Mouse (Mus musculus) CD4-positive helper T cell, adult 2 months (primary cell): ENCODE measurements around the gene Ptges3l.
"Not testable (repeated sequence)": the region's sequence is repeated elsewhere in the genome, so short reads cannot be mapped to it uniquely, and the experiment has no call there.

ENCODE experiments used
- DNase-seq: peaks from one replicate; pipeline ENCODE4 v3.0.0-alpha.2; 2012; ENCODE audit warnings: low read depth, missing footprints, low spot score

Ptges3l gene

DNA sequence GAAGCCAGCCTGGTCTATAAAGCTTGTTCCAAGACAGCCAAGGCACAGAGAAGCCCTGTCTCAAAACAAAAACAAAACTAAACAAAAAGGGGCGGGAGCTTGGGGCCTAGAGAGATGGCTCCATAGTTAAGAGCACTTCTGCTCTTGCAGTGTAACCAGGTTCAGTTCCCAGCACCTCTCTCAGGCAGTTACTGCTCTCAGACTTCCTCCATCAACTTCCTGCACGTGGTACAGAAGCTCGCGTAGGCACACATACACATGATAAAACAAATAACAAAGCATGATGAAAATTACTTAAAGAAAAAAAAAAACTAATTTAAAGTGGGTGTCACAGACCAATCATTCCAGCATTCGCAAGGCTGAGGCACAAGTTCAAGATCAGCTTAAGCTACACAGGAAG, 5.0 kb downstream of the Ptges3l start:
- no peak for DNase-seq

DNA sequence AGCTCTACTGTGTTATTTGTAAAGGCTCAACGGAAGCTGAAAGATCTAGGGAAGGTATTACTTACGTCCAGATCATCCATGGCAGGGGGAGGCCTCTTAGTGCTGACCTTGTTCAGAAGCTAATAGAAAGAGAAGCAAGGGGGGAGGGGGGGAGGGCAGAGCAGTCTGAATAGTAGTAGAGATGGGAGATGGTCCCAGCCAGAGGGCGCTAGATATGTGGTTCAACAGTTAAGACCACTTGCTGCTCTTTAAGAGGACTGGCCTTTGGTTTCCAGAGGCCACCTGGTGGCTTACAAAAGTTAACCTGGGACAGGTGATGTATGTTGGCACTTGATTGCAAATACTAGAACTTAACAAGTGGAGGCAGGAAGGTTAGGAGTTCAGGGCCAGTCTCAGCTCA, 5.5 kb downstream of the Ptges3l start:
- no peak for DNase-seq

DNA sequence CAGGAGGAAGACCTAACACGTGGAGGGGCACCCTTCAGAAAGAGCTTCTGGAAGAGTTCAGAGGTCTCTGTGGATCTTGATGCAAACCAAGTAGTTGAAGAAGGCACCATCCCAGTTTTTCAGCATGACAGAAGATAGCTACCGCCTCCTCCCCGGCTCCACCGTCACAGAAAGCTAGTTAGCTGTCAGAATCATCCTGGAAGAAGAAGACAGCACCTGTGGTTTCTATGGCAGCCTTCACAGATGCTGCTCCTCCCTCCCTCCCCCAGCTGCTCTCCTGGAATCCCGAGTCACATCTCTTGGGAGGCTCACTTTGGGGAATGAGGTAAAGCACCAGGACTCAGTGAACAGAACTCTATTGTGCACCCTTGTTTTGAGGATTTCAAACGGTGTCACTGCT, 6.1 kb downstream of the Ptges3l start:
- DNase-seq = no peak

DNA sequence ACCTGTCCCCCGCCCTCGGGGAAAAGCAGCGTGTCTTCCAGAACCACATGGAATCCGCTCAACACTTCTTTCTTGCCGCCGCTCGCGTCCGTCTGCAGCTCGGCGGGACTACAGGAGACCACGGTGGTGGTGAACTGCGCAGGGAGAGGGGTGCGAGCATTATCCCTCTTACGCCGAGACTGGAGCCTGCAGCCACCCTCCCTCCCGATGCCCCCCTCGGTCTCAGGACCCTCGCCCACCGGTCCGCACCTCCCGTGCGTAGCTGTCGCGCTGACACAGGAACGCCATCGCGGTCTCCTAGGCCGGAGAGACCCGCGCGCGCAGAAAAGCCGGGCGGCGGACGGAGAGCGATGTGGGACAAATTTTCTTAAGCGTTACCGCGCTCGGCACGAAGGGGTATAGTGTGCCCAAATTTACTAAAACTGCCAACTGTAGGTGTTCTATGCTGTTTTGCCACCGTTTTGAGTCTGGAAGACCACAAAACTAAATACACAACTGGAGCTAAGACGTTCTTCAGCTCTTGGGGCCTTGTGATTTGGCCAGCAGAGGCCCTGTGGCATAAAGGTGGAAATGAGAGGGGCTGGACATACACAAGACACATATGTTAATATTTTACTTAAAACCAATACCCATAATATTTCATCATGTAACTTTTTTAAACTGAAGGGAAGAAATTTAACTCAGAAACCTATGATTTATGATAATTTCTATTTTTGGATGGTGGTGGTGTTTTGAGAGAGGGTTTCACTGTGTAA, 7.9 kb downstream of the Ptges3l start, which contains the start of gene Aarsd1:
Gene Aarsd1, minus strand, starts transcription at position 515 of the 755 bp plus-strand sequence.
- peak; percentile 89 for DNase-seq

DNA sequence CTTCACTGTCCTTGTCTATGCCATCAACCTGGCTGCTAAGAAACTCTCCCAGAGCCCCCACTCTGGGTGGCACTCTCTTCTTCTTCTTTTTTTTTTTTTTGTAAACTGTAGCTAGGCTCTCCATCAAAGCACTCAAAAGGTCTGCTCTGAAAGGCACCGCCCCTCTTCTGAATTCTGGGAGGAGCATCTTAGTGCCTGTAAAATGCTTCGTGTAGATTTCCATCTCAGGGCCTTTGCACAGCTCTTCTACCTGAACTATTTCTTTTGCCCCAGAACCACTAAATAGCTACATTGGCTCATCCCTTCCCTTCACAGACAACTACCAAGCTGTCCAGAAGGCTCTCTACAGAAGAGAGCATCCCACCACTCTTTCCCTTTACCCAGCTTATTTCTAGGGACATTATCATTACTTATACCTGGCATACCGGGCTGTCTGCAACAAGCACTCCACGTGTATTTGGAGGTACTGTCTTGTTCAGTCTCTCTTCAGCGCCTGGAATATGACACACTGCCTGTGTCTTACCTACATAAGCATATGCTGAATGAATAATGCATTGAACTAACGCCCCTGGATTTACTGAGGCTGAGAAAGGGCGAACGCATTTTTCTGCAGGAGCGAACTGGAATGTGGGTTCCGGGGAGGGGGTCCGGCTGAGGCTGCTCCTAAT, 8.6 kb downstream of the Ptges3l start:
- peak; percentile 55 for DNase-seq

DNA sequence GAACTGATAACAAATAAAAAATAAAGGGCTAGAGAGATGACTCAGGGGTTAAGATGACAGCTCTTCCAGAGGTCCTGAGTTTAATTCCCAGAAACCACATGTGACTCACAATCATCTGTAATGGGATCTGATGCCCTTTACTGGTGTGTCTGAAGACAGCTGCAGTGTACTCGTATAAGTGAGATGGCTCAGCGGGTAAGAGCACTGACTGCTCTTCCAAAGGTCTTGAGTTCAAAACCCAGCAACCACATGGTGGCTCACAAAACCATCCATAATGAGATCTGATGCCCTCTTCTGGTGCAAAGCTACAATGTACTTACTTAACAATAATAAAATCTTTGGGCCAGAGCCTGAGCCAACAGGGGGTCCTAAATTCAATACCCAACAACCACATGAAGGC, 9.8 kb downstream of the Ptges3l start:
- DNase-seq = no peak

DNA sequence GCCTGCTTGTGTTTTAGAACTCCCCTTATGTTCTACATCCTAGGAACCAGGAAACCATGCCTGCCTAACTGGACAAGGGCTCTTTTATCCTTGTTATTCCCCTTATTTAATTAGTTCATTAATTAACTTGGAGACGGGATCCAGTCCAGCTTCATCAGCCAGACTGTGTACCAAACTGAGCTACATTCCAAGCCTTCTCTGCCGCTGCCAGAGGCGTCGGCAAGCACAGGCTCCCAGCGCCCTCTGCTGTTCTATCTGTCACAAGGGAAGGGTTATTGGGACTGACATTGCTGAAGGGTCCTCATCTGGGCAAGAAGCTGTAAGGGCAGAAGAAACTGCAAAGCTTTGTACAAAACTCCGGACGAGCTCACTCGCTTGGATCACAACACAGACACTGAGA, 30.0 kb downstream of the Ptges3l start:
- peak; percentile 45 for DNase-seq

DNA sequence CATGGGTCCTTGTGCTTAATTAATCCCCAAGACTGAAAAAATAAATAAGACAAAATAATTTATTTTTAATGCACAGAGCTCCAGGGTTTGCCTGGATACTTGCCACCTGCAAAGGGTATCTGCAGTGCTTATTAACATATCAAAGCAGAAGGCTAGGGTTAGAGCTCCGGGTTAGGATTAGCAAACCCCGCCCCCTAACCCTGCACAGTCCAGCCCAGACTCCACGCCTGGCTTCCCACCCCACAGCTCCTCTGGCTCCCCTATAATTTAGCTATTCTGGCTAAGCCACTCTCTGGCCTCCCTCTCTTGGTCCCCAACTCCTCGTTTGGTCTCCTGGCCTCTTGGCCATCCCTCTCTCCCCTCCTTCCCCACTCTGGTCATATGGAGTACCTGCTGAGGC, 43.3 kb downstream of the Ptges3l start:
- no peak for DNase-seq

DNA sequence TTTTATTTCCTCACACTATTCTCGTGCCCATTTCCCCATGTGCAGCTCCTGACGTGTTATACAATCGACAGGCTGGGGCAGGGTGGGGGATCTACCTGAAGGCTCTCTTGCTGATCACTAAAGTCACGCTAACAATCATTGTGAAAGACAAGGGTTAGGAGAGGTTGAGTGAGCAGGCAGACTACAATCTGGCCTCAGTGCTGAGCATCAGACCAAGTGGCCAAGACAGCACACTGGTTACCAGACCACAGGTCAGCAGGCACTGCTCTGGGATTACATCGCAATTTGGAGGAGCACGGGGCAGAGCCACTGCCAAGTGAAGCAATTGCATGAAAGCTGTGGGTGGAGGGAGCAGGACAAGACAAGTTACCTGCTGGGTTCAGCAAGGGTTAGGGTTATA, 46.2 kb downstream of the Ptges3l start:
- DNase-seq = no peak

DNA sequence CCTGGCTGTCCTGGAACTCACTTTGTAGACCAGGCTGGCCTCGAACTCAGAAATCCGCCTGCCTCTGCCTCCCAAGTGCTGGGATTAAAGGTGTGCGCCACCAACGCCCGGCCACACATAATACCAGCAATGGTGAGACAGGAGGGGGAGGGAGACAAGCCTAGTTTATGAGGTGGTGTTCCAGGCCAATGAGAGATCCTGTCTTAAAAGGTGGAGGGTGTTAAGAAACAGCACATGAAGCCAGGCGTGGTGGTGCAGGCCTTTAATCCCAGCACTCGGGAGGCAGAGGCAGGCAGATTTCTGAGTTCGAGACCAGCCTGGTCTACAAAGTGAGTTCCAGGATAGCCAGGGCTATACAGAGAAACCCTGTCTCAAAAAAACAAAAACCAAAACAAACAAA, 46.9 kb downstream of the Ptges3l start:
- DNase-seq = not testable (repeated sequence)

DNA sequence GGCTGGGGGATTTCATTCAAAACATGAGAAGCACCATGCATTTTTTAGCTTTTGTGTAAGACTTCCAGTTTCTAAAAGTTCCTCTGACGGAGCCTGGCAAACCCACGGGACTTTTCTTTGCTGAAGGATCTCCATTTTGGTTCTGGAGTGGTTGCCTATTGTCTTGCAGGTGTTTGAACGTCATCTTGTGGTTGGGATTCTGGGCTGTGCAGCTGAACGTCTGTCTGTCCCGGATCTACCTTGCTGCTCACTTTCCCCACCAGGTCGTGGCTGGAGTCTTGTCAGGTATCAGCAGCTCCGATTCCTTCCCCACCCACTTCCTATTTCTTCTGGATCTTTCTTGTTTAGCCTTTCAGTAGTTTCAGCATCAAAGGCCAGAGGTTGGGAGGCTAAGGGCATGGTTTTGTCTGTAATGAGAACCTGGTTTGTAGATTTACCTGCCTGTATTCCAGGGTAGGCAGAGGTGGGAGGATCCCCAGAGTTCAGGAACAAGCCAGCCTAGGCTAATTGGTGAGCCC, 50.7 kb downstream of the Ptges3l start:
- no peak for DNase-seq

DNA sequence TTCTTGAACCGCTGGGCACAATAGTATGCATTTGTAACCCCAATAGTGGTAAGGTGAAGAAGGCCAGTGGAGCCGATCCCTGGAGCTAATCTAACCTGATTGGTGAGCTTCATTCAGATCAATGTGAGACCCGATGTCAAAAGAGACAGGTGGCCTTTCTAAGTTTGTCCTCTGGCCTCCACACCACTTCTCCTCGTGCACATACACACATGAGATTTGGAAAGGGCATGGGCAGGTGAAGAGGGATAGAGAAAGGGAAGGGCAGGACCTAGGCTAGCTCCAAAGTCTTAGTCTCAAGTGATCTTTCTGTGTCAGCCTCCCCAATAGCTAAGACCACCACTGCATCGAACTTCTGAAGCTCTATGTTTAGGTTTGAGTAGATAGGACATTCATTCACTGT, 55.0 kb downstream of the Ptges3l start:
- DNase-seq = no peak
